Mouse (Mus musculus): ENCODE measurements around the gene Ccdc151.

- TF ChIP-seq POLR2A (IDR thresholded peaks at IDR 0.05; ENCODE audit: borderline replicate concordance, extremely low read depth, insufficient read depth, insufficient read length, poor library complexity, severe bottlenecking) (no peak), CTCF (IDR thresholded peaks at IDR 0.05; ENCODE audit: borderline replicate concordance, extremely low read depth, insufficient read depth, insufficient read length) (no peak)
Measured at GRCm38 (mm10) chr9:21968883-21969282, 33.6 kb downstream of the Ccdc151 start.

Measured in brain, embryonic 14.5 days (tissue).